Mouse (Mus musculus): ENCODE results near the gene Uhmk1.

DNA sequence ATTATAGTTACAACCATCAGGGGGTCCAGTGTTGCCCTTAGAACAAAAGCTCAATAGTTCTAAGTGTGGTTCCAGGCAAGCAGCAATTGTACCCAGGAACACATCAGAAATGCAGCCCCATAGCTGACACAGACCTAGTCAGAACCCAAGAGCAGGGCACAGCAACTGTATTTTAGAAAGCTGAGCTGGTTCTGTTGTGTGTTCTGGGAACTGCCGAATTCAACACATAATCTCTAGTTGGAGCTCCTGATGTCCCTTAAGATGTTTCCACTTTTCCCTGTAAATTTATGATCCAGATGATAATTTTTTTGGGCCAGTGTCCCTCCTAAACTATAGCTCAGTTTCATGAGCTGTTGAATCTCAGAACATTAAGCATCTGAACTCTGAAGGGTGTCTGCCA lies 23.3 kb downstream of the Uhmk1 start:
- no peak for TF ChIP-seq CTCF (IDR thresholded peaks at IDR 0.05; ENCODE audit: low read depth)
- no peak for TF ChIP-seq EP300 (IDR thresholded peaks at IDR 0.05; ENCODE audit: low read depth)
